Mouse (Mus musculus) erythroblast, embryonic 14.5 days (primary cell): Measurements from ENCODE around the gene Hdgf. TPM values are rescaled to one million over a fixed set of nuclear protein-coding genes. Genes with fewer than 3 reads are reported as not detected.
"Not testable (repeated sequence)": the region's sequence is repeated elsewhere in the genome, so short reads cannot be mapped to it uniquely, and the experiment has no call there.

ENCODE experiments used
- H3K27me3 ChIP-seq: 2 replicates; pipeline ENCODE4 v1.6.1; 2012; ENCODE audit warnings: inconsistent platforms; ENCODE audit not compliant: control insufficient read depth
- H3K36me3 ChIP-seq: 2 replicates; pipeline ENCODE4 v1.6.1; 2012; ENCODE audit warnings: mild to moderate bottlenecking, inconsistent platforms; ENCODE audit not compliant: control insufficient read depth
- H3K4me1 ChIP-seq: 2 replicates; pipeline ENCODE4 v1.6.1; 2012; ENCODE audit warnings: inconsistent platforms; ENCODE audit not compliant: control insufficient read depth
- H3K4me3 ChIP-seq: replicated peaks from 2 replicates; pipeline ENCODE3; 2012; ENCODE audit warnings: moderate library complexity, mild to moderate bottlenecking, inconsistent platforms
- H3K9me3 ChIP-seq: 2 replicates; pipeline ENCODE4 v1.6.1; 2012; ENCODE audit warnings: low read length, inconsistent platforms, mixed read lengths; ENCODE audit not compliant: control insufficient read depth
- GATA1 ChIP-seq: IDR thresholded peaks from 2 replicates; pipeline ENCODE4 v1.6.1; 2012; ENCODE audit warnings: low read length, inconsistent platforms, mixed read lengths
- TAL1 ChIP-seq: IDR thresholded peaks from 3 replicates; pipeline ENCODE4 v1.6.1; 2012; ENCODE audit warnings: low read length, inconsistent platforms, mixed read lengths
- polyA plus RNA-seq: library from polyadenylated mRNA; stranded (reverse); fragments of >175 nt; gene quantifications from 2 replicates; pipeline ENCODE4 v1.2.3, GENCODE M21; 2012

Hdgf gene
- 86.9 and 109 TPM in 2 replicates for polyA plus RNA-seq

- Histone ChIP-seq H3K9me3 (no peaks in the 10 kb centered on the region), H3K4me3 (peak within 1 kb of the TSS; percentile 100), H3K4me1 (peaks cover 78% of the 10 kb centered on the region), H3K36me3 (peaks cover 31% of the 10 kb centered on the region), H3K27me3 (no peaks in the 10 kb centered on the region)
- TF ChIP-seq GATA1 (no peak), TAL1 (no peak)
Measured at GRCm38 (mm10) chr3:87905880-87906485, at the start of gene Hdgf. TSS of gene Hdgf (plus strand) at chr3:87906321.

- Histone ChIP-seq H3K9me3 (no peaks in the 10 kb centered on the region), H3K4me3 (no peak overlapping the region), H3K36me3 (peaks cover 67% of the 10 kb centered on the region), H3K27me3 (no peaks in the 10 kb centered on the region), H3K4me1 (no peaks in the 10 kb centered on the region; the same call in 1 of the 2 replicates)
- TF ChIP-seq GATA1, result no peak
- no peak for TF ChIP-seq TAL1
Measured at GRCm38 (mm10) chr3:87857666-87858065, 48.5 kb upstream of the Hdgf start.

- peaks cover 85% of the 10 kb centered on the region for H3K36me3 ChIP-seq
- TF ChIP-seq TAL1 (no peak), GATA1 (no peak)
Measured at GRCm38 (mm10) chr3:87859813-87860212, 46.3 kb upstream of the Hdgf start.

GRCm38 (mm10) chr3:87864111-87864510 is 42.0 kb upstream of the Hdgf start:
- H3K36me3 ChIP-seq, result peaks cover 94% of the 10 kb centered on the region

More at GRCm38 (mm10) chr3:87859813-87860212, 46.3 kb upstream of the Hdgf start:
- Histone ChIP-seq H3K4me3 (no peak overlapping the region), H3K9me3 (no peaks in the 10 kb centered on the region), H3K27me3 (no peaks in the 10 kb centered on the region), H3K4me1 (no peaks in the 10 kb centered on the region; the same call in 1 of the 2 replicates)

GRCm38 (mm10) chr3:87877730-87878129 is 28.4 kb upstream of the Hdgf start:
- no peaks in the 10 kb centered on the region for H3K27me3 ChIP-seq
- no peak overlapping the region for H3K4me3 ChIP-seq
- peaks cover 75% of the 10 kb centered on the region for H3K36me3 ChIP-seq
- TF ChIP-seq GATA1, result no peak
- no peak for TF ChIP-seq TAL1
- H3K4me1 ChIP-seq, result peaks cover 9% of the 10 kb centered on the region
- H3K9me3 ChIP-seq, result no peaks in the 10 kb centered on the region

More at GRCm38 (mm10) chr3:87864111-87864510, 42.0 kb upstream of the Hdgf start:
- H3K27me3 ChIP-seq, H3K9me3 ChIP-seq, H3K4me3 ChIP-seq, H3K4me1 ChIP-seq: not testable (repeated sequence)

- H3K27me3 ChIP-seq, result no peaks in the 10 kb centered on the region
Measured at GRCm38 (mm10) chr3:87884291-87884690, 21.8 kb upstream of the Hdgf start.

GRCm38 (mm10) chr3:87884708-87885251 is 21.3 kb upstream of the Hdgf start:
- Histone ChIP-seq H3K4me3 (peak overlapping the region; percentile 100), H3K4me1 (peaks cover 39% of the 10 kb centered on the region), H3K27me3 (no peaks in the 10 kb centered on the region), H3K9me3 (peaks cover 5% of the 10 kb centered on the region), H3K36me3 (peaks cover 26% of the 10 kb centered on the region)
- TF ChIP-seq TAL1 (no peak), GATA1 (no peak)

More at GRCm38 (mm10) chr3:87884291-87884690, 21.8 kb upstream of the Hdgf start:
- peaks cover 39% of the 10 kb centered on the region for H3K4me1 ChIP-seq
- H3K9me3 ChIP-seq, result peaks cover 5% of the 10 kb centered on the region
- TF ChIP-seq TAL1 (no peak), GATA1 (peak; percentile 77)
- H3K36me3 ChIP-seq, result peaks cover 27% of the 10 kb centered on the region
- peak overlapping the region; percentile 100 for H3K4me3 ChIP-seq

- H3K36me3 ChIP-seq, result peaks cover 19% of the 10 kb centered on the region
- peaks cover 5% of the 10 kb centered on the region for H3K9me3 ChIP-seq
- H3K4me3 ChIP-seq, result peak within 1 kb of the TSS; percentile 100
- TF ChIP-seq TAL1, result no peak
- TF ChIP-seq GATA1, result no peak
- H3K4me1 ChIP-seq, result peaks cover 37% of the 10 kb centered on the region
- no peaks in the 10 kb centered on the region for H3K27me3 ChIP-seq
Measured at GRCm38 (mm10) chr3:87885281-87886003, 20.7 kb upstream of the Hdgf start, which contains the start of gene Prcc. TSS of gene Prcc (minus strand) at chr3:87885608.

GRCm38 (mm10) chr3:87886004-87886365 is 20.1 kb upstream of the Hdgf start:
- H3K36me3 ChIP-seq, result peaks cover 15% of the 10 kb centered on the region

More at GRCm38 (mm10) chr3:87886004-87886365, 20.1 kb upstream of the Hdgf start:
- Histone ChIP-seq H3K4me1 (peaks cover 37% of the 10 kb centered on the region), H3K4me3 (peak overlapping the region; percentile 100), H3K27me3 (no peaks in the 10 kb centered on the region), H3K9me3 (peaks cover 5% of the 10 kb centered on the region)
- TF ChIP-seq TAL1 (no peak), GATA1 (no peak)
